Mouse (Mus musculus) embryo, embryonic 9.5 days (tissue): ENCODE results near the gene Rcbtb2.

Source experiments
- DNase-seq: peaks from one replicate; pipeline ENCODE4 v3.0.0-alpha.2; 2017; ENCODE audit errors: extremely low spot score

The Rcbtb2 gene

GRCm38 (mm10) chr14:73209262-73209661, 86.4 kb downstream of the Rcbtb2 start:
- DNase-seq = no peak

- no peak for DNase-seq
These were observed 87.4 kb downstream of the Rcbtb2 start for GRCm38 (mm10) chr14:73210196-73210595.

- DNase-seq = no peak
These were observed 88.6 kb downstream of the Rcbtb2 start for GRCm38 (mm10) chr14:73211477-73211876.

- DNase-seq = no peak
These were observed 94.2 kb downstream of the Rcbtb2 start for GRCm38 (mm10) chr14:73217062-73217461.

GRCm38 (mm10) chr14:73222316-73222970, 99.6 kb downstream of the Rcbtb2 start:
- no peak for DNase-seq

- no peak for DNase-seq
These were observed 103.5 kb downstream of the Rcbtb2 start for GRCm38 (mm10) chr14:73226346-73226745.

GRCm38 (mm10) chr14:73226849-73227248, 104.0 kb downstream of the Rcbtb2 start:
- DNase-seq = no peak

- peak; percentile 55 for DNase-seq
These were observed 108.6 kb downstream of the Rcbtb2 start for GRCm38 (mm10) chr14:73231286-73231982.

GRCm38 (mm10) chr14:73234468-73235031, 111.7 kb downstream of the Rcbtb2 start:
- peak; percentile 68 for DNase-seq

- DNase-seq = peak; percentile 87
These were observed 115.0 kb downstream of the Rcbtb2 start, which contains the start of gene Lpar6 for GRCm38 (mm10) chr14:73237848-73238321. Gene Lpar6, plus strand, starts transcription at chr14:73237895.

- DNase-seq = peak; percentile 70
These were observed 115.8 kb downstream of the Rcbtb2 start for GRCm38 (mm10) chr14:73238498-73239250.

GRCm38 (mm10) chr14:73239291-73239690, 116.5 kb downstream of the Rcbtb2 start:
- DNase-seq = peak; percentile 65

- no peak for DNase-seq
These were observed 117.0 kb downstream of the Rcbtb2 start for GRCm38 (mm10) chr14:73239857-73240256.

GRCm38 (mm10) chr14:73244061-73244597, 121.3 kb downstream of the Rcbtb2 start:
- no peak for DNase-seq

GRCm38 (mm10) chr14:73250056-73250455, 127.2 kb downstream of the Rcbtb2 start:
- DNase-seq = no peak

- DNase-seq = no peak
These were observed 129.4 kb downstream of the Rcbtb2 start for GRCm38 (mm10) chr14:73252276-73252675.

GRCm38 (mm10) chr14:73253453-73254251, 130.8 kb downstream of the Rcbtb2 start:
- peak; percentile 47 for DNase-seq

GRCm38 (mm10) chr14:73254412-73254811, 131.6 kb downstream of the Rcbtb2 start:
- DNase-seq = no peak

GRCm38 (mm10) chr14:73255426-73255970, 132.7 kb downstream of the Rcbtb2 start:
- no peak for DNase-seq

GRCm38 (mm10) chr14:73257348-73257747, 134.5 kb downstream of the Rcbtb2 start:
- no peak for DNase-seq
